Mouse (Mus musculus) liver, postnatal 0 days (tissue): ENCODE measurements around the gene Golph3.

Experiments used
- CTCF ChIP-seq: sonication (generic); IDR thresholded peaks from 2 replicates; pipeline ENCODE4 v1.5.1; 2016; ENCODE audit warnings: antibody characterized with exemption, low read depth
- EP300 ChIP-seq: IDR thresholded peaks from 2 replicates; pipeline ENCODE4 v1.6.1; 2016; ENCODE audit warnings: antibody characterized with exemption, low read depth, mild to moderate bottlenecking

GRCm38 (mm10) chr15:12355261-12355660, 34.0 kb downstream of the Golph3 start:
- TF ChIP-seq CTCF (no peak), EP300 (no peak)
